Mouse (Mus musculus) embryonic facial prominence, embryonic 15.5 days (tissue): Measurements from ENCODE around the gene Wrap53. TPM values are rescaled to one million over a fixed set of nuclear protein-coding genes. Genes with fewer than 3 reads are reported as not detected.
"Not testable (repeated sequence)": the region's sequence is repeated elsewhere in the genome, so short reads cannot be mapped to it uniquely, and the experiment has no call there.

Experiments used
- ATAC-seq: fragments of 200-750 bp; cut with Nextera tagmentation; 2 replicates; pipeline ENCODE4 v1.8.0; 2017; ENCODE audit warnings: low read depth, moderate TSS enrichment; ENCODE audit not compliant: insufficient number of reproducible peaks, low FRiP score, low TSS enrichment
- H3K27ac ChIP-seq: fragments of 300-500 bp; sonication (generic); replicated peaks from 2 replicates; pipeline ENCODE4 v1.5.1; 2015; ENCODE audit warnings: mild to moderate bottlenecking, inconsistent platforms
- H3K27me3 ChIP-seq: fragments of 300-500 bp; sonication (generic); 2 replicates; pipeline ENCODE4 v1.6.1; 2015; ENCODE audit warnings: inconsistent platforms
- H3K36me3 ChIP-seq: fragments of 300-500 bp; sonication (generic); 2 replicates; pipeline ENCODE4 v1.6.1; 2015; ENCODE audit warnings: mild to moderate bottlenecking, inconsistent platforms
- H3K4me1 ChIP-seq: fragments of 300-500 bp; sonication (generic); 2 replicates; pipeline ENCODE4 v1.6.1; 2015; ENCODE audit warnings: inconsistent platforms
- H3K4me2 ChIP-seq: fragments of 300-500 bp; sonication (generic); replicated peaks from 2 replicates; pipeline ENCODE4 v1.6.1; 2015; ENCODE audit warnings: mild to moderate bottlenecking, inconsistent platforms
- H3K4me3 ChIP-seq: fragments of 300-500 bp; sonication (generic); replicated peaks from 2 replicates; pipeline ENCODE4 v1.5.1; 2015; ENCODE audit warnings: mild to moderate bottlenecking, inconsistent platforms
- H3K9ac ChIP-seq: fragments of 300-500 bp; sonication (generic); 2 replicates; pipeline ENCODE4 v1.6.1; 2015; ENCODE audit warnings: inconsistent platforms
- H3K9me3 ChIP-seq: fragments of 300-500 bp; sonication (generic); replicated peaks from 2 replicates; pipeline ENCODE4 v1.6.1; 2016; ENCODE audit warnings: inconsistent platforms
- WGBS: fragments of 180-500 bp; shearing (Covaris S2); methylation state at CpG from one replicate; pipeline ENCODE4 v1.1.7; 2015; 5-methylcytosine and 5-hydroxymethylcytosine counted together
- polyA plus RNA-seq: library from polyadenylated mRNA; unstranded; fragments of >200 nt; fragmentation: Nextera tagmentation; extraction: Ambion mirVana; gene quantifications from 2 replicates; pipeline ENCODE4 v1.2.1, GENCODE M21; 2015

Gene Wrap53
- polyA plus RNA-seq, 1 experiment from 2014 or later, result 26.5 TPM

GRCm38 (mm10) chr11:69547071-69547470 lies 33.0 kb downstream of the Wrap53 start:
- Histone ChIP-seq H3K4me2 (peak overlapping the region; percentile 90), H3K27ac (peak overlapping the region; percentile 92), H3K9ac (peak overlapping the region; percentile 48), H3K9me3 (no peaks in the 10 kb centered on the region), H3K27me3 (no peaks in the 10 kb centered on the region), H3K4me3 (peak overlapping the region; percentile 60), H3K4me1 (peaks cover 16% of the 10 kb centered on the region), H3K36me3 (no peaks in the 10 kb centered on the region)
- no peak for ATAC-seq
- 2% methylated on average over 15 of the region's 15 CpGs for WGBS

GRCm38 (mm10) chr11:69546423-69547053 lies 33.5 kb downstream of the Wrap53 start:
- H3K9ac ChIP-seq, result peak overlapping the region; percentile 48
- WGBS, result under 1% methylated on average over 44 of the region's 44 CpGs
- H3K27me3 ChIP-seq, result no peaks in the 10 kb centered on the region
- H3K9me3 ChIP-seq, result no peaks in the 10 kb centered on the region
- H3K4me2 ChIP-seq, result peak overlapping the region; percentile 90
- peak overlapping the region; percentile 60 for H3K4me3 ChIP-seq
- peaks cover 16% of the 10 kb centered on the region for H3K4me1 ChIP-seq
- peak; percentile 79 for ATAC-seq
- peak overlapping the region; percentile 92 for H3K27ac ChIP-seq
- no peaks in the 10 kb centered on the region for H3K36me3 ChIP-seq

GRCm38 (mm10) chr11:69545957-69546356 lies 34.1 kb downstream of the Wrap53 start:
- Histone ChIP-seq H3K4me1 (peaks cover 16% of the 10 kb centered on the region), H3K4me3 (peak overlapping the region; percentile 60), H3K9me3 (no peaks in the 10 kb centered on the region), H3K27me3 (no peaks in the 10 kb centered on the region), H3K4me2 (peak overlapping the region; percentile 90), H3K9ac (0 out of 2 replicates have a peak overlapping the region, but pooled peaks have one; percentile 48), H3K36me3 (no peaks in the 10 kb centered on the region), H3K27ac (peak overlapping the region; percentile 92)
- ATAC-seq, result no peak
- WGBS, result 13% methylated on average over 7 of the region's 7 CpGs

- no peaks in the 10 kb centered on the region for H3K27me3 ChIP-seq
- no peak for ATAC-seq
- no peak overlapping the region for H3K27ac ChIP-seq
- H3K4me3 ChIP-seq, result no peak overlapping the region
- 42% methylated on average over 3 of the region's 3 CpGs for WGBS
- no peaks in the 10 kb centered on the region for H3K36me3 ChIP-seq
- H3K9ac ChIP-seq, result no peak overlapping the region
- H3K4me2 ChIP-seq, result no peak overlapping the region
- no peaks in the 10 kb centered on the region for H3K9me3 ChIP-seq
- H3K4me1 ChIP-seq, result peaks cover 16% of the 10 kb centered on the region
These were observed 36.5 kb downstream of the Wrap53 start for GRCm38 (mm10) chr11:69543598-69543997.

- not testable (repeated sequence) for ATAC-seq, H3K9ac ChIP-seq, H3K4me3 ChIP-seq, H3K36me3 ChIP-seq, H3K27me3 ChIP-seq, H3K27ac ChIP-seq, H3K4me2 ChIP-seq, H3K9me3 ChIP-seq
- 67% methylated on average over 1 of the region's 3 CpGs for WGBS
- H3K4me1 ChIP-seq, result 0 out of 2 replicates have a peak, but pooled peaks cover 10% of the 10 kb centered on the region
These were observed 38.3 kb downstream of the Wrap53 start for GRCm38 (mm10) chr11:69541741-69542140.

GRCm38 (mm10) chr11:69540700-69541099 lies 39.4 kb downstream of the Wrap53 start:
- ATAC-seq, result no peak
- no peaks in the 10 kb centered on the region for H3K9me3 ChIP-seq
- H3K4me1 ChIP-seq, result 0 out of 2 replicates have a peak, but pooled peaks cover 4% of the 10 kb centered on the region
- H3K27me3 ChIP-seq, result no peaks in the 10 kb centered on the region
- no peak overlapping the region for H3K27ac ChIP-seq
- H3K9ac ChIP-seq, result no peak overlapping the region
- H3K4me3 ChIP-seq, result no peak overlapping the region
- WGBS, result 89% methylated on average over 2 of the region's 2 CpGs
- no peaks in the 10 kb centered on the region for H3K36me3 ChIP-seq
- no peak overlapping the region for H3K4me2 ChIP-seq

GRCm38 (mm10) chr11:69534990-69535389 lies 45.1 kb downstream of the Wrap53 start:
- ATAC-seq, result no peak
- 0 out of 2 replicates have a peak, but pooled peaks cover 4% of the 10 kb centered on the region for H3K4me1 ChIP-seq
- no peak overlapping the region for H3K27ac ChIP-seq
- no peak overlapping the region for H3K4me2 ChIP-seq
- H3K27me3 ChIP-seq, result no peaks in the 10 kb centered on the region
- WGBS, result 73% methylated on average over 1 of the region's 1 CpGs
- H3K9ac ChIP-seq, result no peak overlapping the region
- no peaks in the 10 kb centered on the region for H3K9me3 ChIP-seq
- no peaks in the 10 kb centered on the region for H3K36me3 ChIP-seq
- H3K4me3 ChIP-seq, result no peak overlapping the region

- ATAC-seq, result no peak
These were observed 47.4 kb downstream of the Wrap53 start for GRCm38 (mm10) chr11:69532480-69533150.

GRCm38 (mm10) chr11:69530755-69531154 lies 49.3 kb downstream of the Wrap53 start:
- not testable (repeated sequence) for H3K27me3 ChIP-seq, H3K4me2 ChIP-seq, H3K9me3 ChIP-seq, ATAC-seq, H3K27ac ChIP-seq, H3K36me3 ChIP-seq, H3K9ac ChIP-seq, H3K4me3 ChIP-seq
- 91% methylated on average over 6 of the region's 6 CpGs for WGBS
- H3K4me1 ChIP-seq, result peaks cover 13% of the 10 kb centered on the region

More at GRCm38 (mm10) chr11:69532480-69533150, 47.4 kb downstream of the Wrap53 start:
- Histone ChIP-seq H3K36me3 (no peaks in the 10 kb centered on the region), H3K9me3 (no peaks in the 10 kb centered on the region), H3K4me1 (peaks cover 9% of the 10 kb centered on the region), H3K4me2 (no peak overlapping the region), H3K9ac (no peak overlapping the region), H3K27ac (no peak overlapping the region), H3K27me3 (no peaks in the 10 kb centered on the region), H3K4me3 (no peak overlapping the region)
- 77% methylated on average over 7 of the region's 7 CpGs for WGBS

GRCm38 (mm10) chr11:69530281-69530680 lies 49.8 kb downstream of the Wrap53 start:
- not testable (repeated sequence) for H3K9ac ChIP-seq, ATAC-seq, H3K36me3 ChIP-seq, H3K27ac ChIP-seq, H3K4me2 ChIP-seq, H3K4me3 ChIP-seq, H3K9me3 ChIP-seq, H3K27me3 ChIP-seq
- WGBS, result 93% methylated on average over 3 of the region's 3 CpGs
- peaks cover 13% of the 10 kb centered on the region for H3K4me1 ChIP-seq

- Histone ChIP-seq H3K9ac (no peak overlapping the region), H3K27ac (peak overlapping the region; percentile 30), H3K4me3 (no peak overlapping the region), H3K27me3 (no peaks in the 10 kb centered on the region), H3K4me2 (no peak overlapping the region), H3K36me3 (no peaks in the 10 kb centered on the region), H3K4me1 (peaks cover 13% of the 10 kb centered on the region), H3K9me3 (no peaks in the 10 kb centered on the region)
- no peak for ATAC-seq
- WGBS, result 80% methylated on average over 4 of the region's 4 CpGs
These were observed 52.0 kb downstream of the Wrap53 start for GRCm38 (mm10) chr11:69528031-69528390.
